Mouse (Mus musculus) adrenal gland, adult 18-20 months (tissue): ENCODE results near the gene Acr. TPM values are rescaled to one million over a fixed set of nuclear protein-coding genes. Genes with fewer than 3 reads are reported as not detected.

Experiments used
- DNase-seq, 2 experiments: peaks; one replicate each; pipeline ENCODE4 v3.0.0; 2021 to 2022; ENCODE audit warnings: low spot score in 2 of 2
- long read RNA-seq, 2 experiments: library from polyadenylated mRNA; stranded (forward); transcript quantifications; one replicate each; pipeline ENCODE4 v2.0.0; 2021
- total RNA-seq, 2 experiments: library from RNA; stranded (reverse); gene quantifications; 1 replicate in 1 of 2; 2 replicates in 1 of 2; pipeline ENCODE4 v1.2.3; 2021

Acr gene
- total RNA-seq: not detected
- long read RNA-seq, experiment 1: 0 reads
- long read RNA-seq, experiment 2: 0 reads

DNA sequence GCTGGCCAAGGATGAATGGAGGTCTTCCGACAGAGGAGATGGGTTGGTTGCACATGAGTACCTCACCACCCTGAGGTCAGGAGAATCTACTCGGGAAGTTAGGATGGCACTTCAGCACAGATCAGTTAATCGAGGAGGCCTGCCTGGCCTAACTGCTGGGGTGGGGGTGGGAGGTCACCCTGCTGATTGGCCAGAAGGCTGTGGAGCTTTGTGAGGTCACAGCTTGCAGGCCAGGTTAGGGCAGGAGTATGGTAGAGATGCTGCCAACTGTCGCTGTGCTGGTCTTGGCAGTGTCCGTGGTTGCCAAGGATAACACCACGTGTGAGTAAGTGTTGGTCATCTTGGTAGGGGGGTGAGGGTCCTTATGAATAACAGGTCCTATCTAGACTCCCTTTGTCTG, at the start of gene Acr:
Acr (plus strand) TSS at position 213 of the 400 bp plus-strand sequence.
- no peak for DNase-seq

- DNase-seq: no peak
Measured at GRCm38 (mm10) chr15:89521951-89522350, 46.2 kb upstream of the Acr start.

- no peak for DNase-seq
Measured at GRCm38 (mm10) chr15:89522566-89523282, 45.4 kb upstream of the Acr start.

GRCm38 (mm10) chr15:89523283-89523832, 44.8 kb upstream of the Acr start:
- DNase-seq: no peak

DNA sequence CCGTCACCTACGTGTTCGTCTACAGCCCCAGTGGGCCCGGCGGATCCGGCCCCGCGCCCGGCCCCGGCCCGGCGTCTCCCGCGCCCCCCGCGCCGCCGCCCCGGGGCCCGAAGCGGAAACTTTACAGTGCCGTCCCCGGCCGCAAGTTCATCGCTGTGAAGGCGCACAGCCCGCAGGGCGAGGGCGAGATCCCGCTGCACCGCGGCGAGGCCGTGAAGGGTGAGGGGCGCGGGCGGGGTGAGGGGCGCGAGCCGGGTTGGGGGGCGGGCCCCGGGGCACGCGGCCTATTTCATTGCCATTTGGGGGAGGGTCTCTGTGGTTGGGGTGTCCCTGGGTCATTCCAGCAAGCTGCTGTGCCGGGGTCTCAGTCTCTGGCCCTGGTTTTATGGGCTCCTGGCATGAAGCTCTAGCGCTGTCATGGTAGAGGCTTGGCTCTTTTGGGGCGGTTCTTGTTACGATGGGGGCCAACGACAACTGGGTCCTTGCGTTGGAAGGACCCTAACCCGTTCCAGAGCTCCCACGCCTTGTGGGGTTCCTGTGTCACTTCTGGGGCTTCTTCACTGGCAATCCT, 44.0 kb upstream of the Acr start:
- no peak for DNase-seq

DNA sequence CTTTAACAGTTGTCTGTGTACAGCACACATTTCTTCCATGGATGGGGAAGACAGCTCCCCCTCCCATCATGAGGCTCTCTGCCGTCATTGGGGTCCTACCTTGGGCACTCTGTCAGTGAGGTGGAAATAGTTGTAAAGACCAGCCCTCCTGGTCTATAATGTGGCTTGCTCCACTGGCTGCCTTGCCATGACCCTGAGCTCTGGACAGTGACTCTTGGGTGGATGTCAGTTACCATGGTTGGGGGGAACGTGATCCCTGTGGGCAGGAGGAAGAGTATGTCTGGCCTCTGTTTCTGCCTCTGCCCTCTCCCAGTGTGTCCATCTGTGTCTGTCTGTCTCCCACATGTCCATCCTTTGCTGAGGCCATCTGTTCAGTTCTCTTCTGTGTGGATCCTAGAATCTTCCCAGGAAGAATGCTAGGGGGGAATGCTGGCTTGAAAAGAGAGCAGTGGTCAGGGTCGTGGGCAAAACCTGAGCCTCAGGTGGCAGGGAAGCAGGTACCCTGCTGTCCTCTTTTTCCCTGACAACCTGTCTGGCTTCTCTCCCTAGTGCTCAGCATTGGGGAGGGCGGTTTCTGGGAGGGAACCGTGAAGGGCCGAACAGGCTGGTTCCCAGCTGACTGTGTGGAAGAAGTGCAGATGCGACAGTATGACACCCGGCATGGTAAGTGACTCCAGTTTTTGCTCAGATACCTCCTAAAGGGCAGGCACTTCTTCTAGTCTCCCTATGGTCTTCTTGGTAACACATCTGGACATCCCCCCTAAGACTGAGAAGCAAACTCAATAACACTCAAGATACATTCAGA, 43.3 kb upstream of the Acr start:
- DNase-seq: no peak

GRCm38 (mm10) chr15:89525464-89525863, 42.7 kb upstream of the Acr start:
- no peak for DNase-seq

DNA sequence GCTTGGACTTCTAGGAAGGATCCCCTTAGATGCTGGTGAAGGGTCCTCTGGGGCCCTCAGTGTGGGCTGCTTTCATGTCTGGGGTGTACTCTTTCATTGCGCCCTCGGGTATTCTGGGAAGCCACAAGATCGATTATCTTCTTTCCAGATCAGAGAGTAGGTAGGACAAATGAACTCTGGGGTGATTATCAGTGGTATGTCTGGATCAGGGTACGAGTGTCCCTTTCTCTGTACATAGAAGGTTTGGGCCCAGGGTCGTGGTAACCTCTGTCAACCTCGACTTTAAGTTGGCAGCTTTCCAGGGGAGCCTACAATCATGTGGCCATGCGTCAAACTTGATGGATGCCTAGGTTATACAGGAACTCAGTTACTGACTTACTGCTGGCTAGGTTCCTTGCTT, 42.2 kb upstream of the Acr start:
- DNase-seq: no peak

DNA sequence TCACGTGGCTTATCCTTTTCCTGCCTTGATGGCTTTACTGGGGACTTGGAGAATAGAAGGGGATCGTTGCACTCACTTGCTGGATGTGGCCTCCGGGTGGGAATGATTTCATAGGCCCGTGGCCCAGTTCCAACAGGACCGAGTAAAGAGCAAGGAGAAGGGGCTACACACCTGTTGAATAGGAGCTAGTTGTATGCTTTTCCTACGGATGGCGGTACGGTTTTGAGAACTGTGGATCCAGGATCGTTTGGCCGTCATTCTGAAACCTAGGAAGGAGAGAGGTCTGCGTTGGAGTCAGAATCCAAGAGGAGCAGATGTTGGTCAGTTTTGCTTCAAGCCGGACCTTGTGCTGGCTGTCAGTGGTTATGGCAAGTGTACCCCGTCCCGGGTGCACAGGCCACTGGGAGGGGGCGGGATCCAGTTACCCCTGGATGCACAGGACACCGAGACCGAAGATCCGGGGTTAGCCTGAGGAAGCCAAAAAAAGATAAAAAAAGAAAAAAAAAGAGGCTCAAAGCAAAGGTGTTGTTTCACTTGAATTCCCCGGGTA, 41.3 kb upstream of the Acr start:
- no peak for DNase-seq

DNA sequence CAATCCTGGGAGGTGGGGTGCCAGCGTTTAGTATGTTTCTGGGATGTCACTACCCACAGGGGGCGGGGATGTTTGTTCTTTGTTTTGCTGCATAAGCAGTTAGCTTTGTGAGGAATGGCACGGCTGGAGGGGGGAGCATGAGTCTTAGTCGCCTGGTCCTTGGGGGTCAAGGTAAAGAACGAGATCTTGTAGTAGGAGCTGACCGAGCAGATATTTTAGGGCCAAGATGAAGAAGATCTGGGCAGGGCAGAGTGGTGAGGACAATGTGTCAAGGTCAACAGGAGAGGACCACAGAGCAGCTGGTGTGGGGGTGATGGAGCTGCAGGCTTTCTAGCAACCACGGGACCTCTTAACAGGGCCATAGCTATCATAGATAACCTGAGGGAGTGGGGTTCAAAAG, 40.7 kb upstream of the Acr start:
- no peak for DNase-seq

DNA sequence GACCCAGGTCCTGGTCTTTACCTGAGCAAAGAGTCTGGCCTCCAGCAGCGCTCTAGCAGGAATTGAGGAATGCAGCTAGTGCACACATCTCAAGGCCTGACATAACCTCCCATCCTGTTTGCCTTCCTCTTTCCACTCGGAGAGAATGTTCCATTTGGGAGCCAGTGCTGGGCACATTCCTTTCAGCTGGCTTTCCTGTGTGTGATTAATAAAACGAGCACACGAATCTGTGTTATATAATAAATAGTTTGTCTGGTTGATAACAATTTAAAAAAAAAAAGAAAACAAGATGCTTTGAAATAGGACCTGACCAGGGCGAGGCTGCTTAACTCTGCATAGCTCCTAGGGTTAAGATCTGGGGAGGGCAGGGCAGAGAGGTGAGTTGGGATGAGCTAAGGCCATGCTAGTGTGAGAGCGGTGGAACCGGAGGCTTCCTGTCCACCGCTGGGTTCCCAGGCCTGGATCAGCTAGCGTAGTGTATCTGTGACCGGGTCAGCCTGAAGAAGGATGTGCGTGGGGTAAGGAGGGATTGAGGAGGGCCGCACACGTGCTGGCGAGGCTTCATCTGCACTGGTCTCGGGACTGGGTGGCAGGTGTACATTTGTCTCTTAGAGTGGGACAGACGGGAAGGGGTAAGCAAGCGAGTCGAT, 39.8 kb upstream of the Acr start:
- no peak for DNase-seq

DNA sequence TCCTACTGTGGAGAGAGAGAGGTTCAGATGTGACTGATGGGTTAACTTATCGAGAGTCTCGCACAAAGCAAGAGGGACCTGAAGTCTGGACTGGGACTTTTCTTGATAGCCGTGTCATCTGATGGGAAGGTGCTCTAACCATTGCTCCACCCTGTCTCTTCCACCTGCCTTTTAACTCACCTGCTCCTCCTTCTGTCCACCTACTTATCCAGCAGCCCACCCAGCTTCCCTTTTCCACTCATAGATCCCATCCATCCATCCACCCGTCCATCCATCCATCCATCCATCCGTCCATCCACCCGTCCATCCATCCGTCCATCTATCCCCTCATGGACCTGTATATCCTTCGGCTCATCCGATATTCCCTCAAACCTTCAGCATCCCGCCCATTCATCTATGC, 39.2 kb upstream of the Acr start:
- no peak for DNase-seq

GRCm38 (mm10) chr15:89530336-89530735, 37.8 kb upstream of the Acr start:
- peak; percentile 63 to 73 for DNase-seq

DNA sequence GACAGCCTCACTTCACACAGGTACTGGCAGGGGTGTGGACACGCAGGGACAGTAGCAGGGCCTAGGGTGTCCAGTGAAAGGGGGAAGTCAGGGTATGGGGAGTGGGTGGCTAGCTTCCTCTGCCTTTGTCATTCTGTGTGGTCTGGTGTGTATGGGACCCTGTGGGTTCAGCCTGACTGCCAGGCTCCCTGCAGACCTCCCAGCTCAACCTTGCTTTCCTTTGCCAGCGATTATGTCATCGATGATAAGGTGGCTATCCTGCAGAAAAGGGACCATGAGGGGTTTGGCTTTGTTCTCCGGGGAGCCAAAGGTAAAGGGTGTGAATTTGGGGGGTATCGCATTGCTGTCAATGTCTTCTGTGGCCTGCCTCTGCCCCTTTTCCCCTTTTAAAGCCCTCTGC, 36.7 kb upstream of the Acr start:
- no peak for DNase-seq

DNA sequence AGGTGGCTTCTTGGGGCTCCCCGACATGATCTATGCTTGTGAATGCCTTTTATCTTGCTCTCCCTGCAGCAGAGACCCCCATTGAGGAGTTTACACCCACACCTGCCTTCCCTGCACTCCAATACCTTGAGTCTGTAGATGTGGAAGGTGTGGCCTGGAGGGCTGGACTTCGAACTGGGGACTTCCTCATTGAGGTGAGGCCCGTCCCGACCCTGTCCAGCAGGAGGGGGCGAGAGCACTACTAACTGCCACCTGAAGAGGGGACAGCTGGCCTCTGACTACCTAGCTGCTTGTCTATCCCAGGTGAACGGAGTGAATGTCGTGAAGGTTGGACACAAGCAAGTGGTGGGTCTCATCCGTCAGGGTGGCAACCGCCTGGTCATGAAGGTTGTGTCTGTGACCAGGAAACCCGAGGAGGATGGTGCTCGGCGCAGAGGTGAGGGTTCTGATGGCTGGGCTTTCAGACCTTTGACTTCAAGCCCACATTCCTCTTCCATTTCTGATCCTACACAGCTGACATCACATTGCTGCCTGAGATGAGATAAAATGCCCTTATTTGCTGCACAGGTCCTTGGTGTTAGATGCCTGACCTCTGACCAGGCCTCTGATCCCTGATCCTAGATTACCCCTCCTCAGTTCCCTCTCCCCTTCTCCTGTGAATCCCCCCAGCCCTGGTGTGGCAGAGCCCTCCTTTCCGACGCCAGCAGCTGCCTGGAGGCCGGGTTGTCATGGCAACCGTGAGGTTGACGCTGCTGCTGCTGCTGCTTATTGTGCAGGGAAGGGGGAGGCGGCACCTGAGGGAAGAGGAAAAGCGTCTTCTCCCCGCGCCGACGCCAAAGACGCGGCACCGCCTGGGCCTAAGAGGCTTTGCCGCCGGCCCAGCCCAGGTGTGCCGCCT, 35.9 kb upstream of the Acr start:
- no peak for DNase-seq

DNA sequence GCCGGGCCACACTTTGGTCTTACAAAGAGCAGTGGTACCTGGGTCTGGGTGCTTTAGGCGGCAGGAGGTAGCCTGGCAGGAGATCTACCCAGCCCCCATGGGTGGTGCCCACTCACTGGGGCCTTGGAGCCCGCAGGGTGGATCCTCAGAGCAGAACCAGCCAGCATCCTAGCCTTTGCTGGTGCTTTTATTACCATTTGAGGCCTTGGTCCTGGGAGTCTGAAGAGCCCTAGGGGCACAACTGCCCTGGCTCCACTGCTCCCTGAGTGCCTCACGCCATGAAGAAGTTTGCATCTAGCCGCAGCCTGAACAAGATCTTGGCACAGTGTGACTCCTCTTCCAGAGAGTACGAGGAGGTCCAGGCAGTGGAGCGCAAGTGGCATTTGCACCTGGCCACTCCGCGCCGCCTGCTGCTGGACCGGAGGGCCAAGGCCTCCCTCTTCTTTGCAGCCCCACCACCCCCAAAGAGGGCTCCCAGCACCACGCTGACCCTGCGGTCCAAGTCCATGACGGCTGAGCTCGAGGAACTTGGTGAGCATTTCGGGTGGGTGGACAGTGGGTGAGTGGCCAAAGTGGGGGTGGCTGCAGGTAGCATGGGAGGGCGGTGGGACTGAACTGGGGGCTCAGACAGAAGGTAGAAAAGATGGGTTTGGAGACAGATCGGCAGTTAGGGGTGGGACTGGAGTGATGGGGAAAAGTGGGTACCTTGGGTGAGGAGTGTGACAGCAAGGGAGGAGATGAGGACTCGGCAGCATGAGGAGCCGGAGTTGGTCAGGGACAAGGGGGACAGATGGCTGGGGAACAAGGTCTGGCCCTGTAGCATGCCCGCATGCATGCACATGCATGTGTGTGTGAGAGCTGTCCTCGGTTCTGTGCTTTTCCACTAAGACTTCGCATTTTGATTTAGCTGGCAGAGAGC, 34.9 kb upstream of the Acr start:
- DNase-seq: no peak

GRCm38 (mm10) chr15:89533843-89534207, 34.3 kb upstream of the Acr start:
- no peak for DNase-seq

DNA sequence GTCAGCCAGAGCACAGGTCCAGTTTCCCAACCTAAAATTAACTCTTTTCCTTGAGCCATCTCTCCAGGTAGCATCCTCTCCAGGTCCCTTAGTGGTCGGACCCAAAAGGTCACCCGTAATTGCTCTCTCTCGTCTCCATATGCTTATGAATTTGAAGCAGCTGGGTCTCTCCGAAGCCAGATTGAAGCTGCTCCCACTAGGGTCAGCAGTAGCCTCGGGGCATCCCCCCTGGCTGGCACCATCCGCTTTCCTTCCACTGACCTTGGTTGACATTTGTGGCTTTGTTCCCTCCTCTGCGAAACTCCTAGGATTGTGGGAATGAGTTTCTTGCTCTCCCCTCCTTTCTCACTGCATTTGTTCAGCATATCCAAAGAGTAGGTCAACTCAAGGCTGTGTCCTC, 24.0 kb upstream of the Acr start:
- DNase-seq: no peak

- no peak for DNase-seq
Measured at GRCm38 (mm10) chr15:89547321-89547720, 20.8 kb upstream of the Acr start.
